Mouse (Mus musculus) gastrocnemius, adult 2 months (tissue): Measurements from ENCODE around the gene Asmt. TPM values are rescaled to one million over a fixed set of nuclear protein-coding genes. Genes with fewer than 3 reads are reported as not detected.
A peak's percentile ranks its signal among the peaks of the same experiment; 100 is the strongest.

ENCODE experiments used
- DNase-seq: peaks from one replicate; pipeline ENCODE4 v3.0.0; 2022
- H3K27ac ChIP-seq: fragments of 200-600 bp; 2 replicates; pipeline ENCODE4 v1.8.1; 2022; ENCODE audit warnings: mild to moderate bottlenecking
- H3K4me3 ChIP-seq: fragments of 200-600 bp; 2 replicates; pipeline ENCODE4 v1.8.1; 2022; ENCODE audit warnings: mild to moderate bottlenecking, moderate library complexity
- CTCF ChIP-seq: fragments of 200-600 bp; IDR thresholded peaks from 2 replicates; pipeline ENCODE4 v1.8.1; 2022; ENCODE audit warnings: antibody characterized with exemption, mild to moderate bottlenecking, moderate library complexity
- intact Hi-C: fragments of 180-260 bp; cut with DNase I; formaldehyde crosslinking; loops from one replicate; pipeline ENCODE4 v1.15.1; 2025
- long read RNA-seq, 2 experiments: library from polyadenylated mRNA; stranded (forward); transcript quantifications; one replicate each; pipeline ENCODE4 v2.0.0; 2021
- total RNA-seq, 2 experiments: library from RNA; stranded (reverse); gene quantifications; 2 replicates each; pipeline ENCODE4 v1.2.3; 2021

Asmt gene
- not detected for total RNA-seq
- long read RNA-seq, experiment 1, result 0 reads
- long read RNA-seq, experiment 2, result 0 reads

DNA sequence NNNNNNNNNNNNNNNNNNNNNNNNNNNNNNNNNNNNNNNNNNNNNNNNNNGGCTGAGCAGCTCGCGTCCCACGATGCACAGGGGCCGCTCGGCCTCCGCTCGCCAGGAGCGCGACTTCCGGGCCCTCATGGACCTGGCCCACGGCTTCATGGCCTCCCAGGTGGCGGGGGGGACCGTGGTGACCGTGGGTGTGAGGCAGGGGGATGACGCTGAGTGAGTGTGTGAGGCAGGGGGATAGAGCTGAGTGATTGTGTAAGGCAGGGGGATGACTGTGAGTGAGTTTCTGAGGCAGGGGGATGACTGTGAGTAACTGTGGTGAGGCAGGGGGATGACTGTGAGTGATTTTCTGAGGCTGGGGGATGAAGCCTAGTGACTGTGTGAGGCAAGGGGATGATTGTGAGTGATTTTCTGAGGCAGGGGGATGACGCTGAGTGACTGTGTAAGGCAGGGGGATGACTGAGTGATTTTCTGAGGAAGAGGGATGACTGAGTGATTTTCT lies at the start of gene Asmt:
TSS of gene Asmt (plus strand) at position 51 of the 499 bp plus-strand sequence.
- intact Hi-C loops, result no loop called here

DNA sequence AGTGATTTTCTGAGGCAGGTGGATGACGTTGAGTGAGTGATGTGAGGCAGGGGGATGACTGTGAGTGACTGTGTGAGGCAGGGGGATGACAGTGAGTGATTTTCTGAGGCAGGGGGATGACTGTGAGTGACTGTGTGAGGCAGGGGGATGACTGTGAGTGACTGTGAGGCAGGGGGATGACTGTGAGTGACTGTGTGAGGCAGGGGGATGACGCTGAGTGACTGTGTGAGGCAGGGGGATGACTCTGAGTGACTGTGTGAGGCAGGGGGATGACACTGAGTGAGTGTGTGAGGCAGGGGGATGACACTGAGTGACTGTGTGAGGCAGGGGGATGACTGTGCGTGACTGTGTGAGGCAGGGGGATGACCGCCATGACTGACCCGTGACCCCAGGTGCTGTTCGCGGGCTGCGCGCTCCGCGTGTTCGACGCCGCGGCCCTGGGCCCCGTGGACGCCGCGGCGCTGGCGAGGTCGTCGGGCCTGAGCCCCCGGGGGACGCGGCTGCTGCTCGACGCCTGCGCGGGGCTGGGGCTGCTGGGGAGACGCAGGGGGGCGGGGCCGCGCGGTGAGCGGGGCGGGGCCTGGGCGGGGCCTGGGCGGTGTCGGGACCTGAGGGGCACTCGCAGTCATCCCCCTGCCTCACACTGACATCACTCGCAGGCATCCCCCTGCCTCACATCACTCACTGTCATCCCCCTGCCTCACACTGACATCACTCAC lies 948 bp downstream of the Asmt start:
- intact Hi-C loops, result no loop called here
- Histone ChIP-seq H3K4me3 (no peak overlapping the region), H3K27ac (no peak overlapping the region)
- TF ChIP-seq CTCF, result no peak
- DNase-seq, result peak; percentile 16

More for the DNA sequence above, at the start of gene Asmt:
- TF ChIP-seq CTCF, result no peak
- no peak within 1 kb of the TSS for H3K4me3 ChIP-seq
- peak; percentile 23 for DNase-seq
- H3K27ac ChIP-seq, result no peak within 1 kb of the TSS

DNA sequence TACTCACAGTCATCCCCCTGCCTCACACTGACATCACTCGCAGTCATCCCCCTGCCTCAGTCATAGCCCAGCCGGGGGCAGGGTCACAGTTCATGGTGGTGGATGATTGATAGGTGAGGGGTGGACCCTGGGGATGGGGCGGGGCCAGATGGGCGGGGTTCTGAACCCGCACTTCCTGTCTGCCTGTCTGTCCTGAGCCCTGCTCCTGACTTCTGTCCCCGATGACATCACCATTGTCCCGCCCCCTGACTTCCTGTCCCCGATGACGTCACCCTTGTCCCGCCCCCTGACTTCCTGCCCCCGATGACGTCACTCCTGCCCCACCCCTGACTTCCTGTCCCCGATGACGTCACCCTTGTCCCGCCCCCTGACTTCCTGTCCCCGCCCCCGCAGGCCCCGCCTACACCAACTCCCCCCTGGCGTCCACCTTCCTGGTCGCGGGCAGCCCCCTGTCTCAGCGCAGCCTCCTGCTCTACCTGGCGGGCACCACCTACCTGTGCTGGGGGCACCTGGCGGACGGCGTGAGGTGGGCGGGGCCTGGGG lies 1.9 kb downstream of the Asmt start:
- Histone ChIP-seq H3K27ac (no peak overlapping the region), H3K4me3 (peak overlapping the region; percentile 51)
- TF ChIP-seq CTCF, result no peak
- intact Hi-C loops, result no loop called here
- peak; percentile 38 for DNase-seq

DNA sequence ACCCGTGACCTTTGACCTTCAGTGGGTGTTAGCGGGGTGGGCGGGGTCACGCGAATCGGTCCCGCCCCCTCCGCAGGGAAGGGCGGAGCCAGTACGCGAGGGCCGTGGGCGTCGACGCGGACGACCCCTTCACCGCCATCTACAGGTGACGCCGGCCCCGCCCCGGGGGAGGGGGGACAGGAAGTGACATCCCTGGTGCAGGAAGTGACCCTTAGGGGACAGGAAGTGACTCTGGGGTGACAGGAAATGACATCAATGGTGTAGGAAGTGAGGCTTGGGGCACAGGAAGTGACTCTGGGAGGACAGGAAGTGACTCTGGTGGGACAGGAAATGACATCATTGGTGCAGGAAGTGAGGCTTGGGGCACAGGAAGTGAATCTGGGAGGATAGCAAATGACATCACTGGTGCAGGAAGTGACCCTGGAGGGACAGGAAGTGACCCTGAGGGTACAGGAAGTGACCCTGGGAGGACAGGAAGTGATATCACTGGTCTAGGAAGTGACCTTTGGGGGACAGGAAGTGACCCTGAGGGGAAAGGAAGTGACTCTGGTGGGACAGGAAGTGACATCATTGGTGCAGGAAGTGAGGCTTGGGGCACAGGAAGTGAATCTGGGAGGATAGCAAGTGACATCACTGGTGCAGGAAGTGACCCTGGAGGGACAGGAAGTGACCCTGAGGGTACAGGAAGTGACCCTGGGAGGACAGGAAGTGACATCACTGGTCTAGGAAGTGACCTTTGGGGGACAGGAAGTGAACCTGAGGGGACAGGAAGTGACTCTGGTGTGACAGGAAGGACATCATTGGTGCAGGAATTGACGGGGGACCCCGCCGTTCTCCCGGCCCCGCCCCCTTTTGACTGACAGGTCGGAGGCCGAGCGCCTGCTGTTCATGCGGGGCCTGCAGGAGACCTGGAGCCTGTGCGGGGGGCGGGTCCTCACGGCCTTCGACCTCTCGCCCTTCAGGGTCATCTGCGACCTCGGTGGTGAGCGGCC lies 2.7 kb downstream of the Asmt start:
- peak; percentile 28 for DNase-seq
- Histone ChIP-seq H3K27ac (no peak overlapping the region), H3K4me3 (no peak overlapping the region)
- TF ChIP-seq CTCF, result no peak
- intact Hi-C loops, result no loop called here

DNA sequence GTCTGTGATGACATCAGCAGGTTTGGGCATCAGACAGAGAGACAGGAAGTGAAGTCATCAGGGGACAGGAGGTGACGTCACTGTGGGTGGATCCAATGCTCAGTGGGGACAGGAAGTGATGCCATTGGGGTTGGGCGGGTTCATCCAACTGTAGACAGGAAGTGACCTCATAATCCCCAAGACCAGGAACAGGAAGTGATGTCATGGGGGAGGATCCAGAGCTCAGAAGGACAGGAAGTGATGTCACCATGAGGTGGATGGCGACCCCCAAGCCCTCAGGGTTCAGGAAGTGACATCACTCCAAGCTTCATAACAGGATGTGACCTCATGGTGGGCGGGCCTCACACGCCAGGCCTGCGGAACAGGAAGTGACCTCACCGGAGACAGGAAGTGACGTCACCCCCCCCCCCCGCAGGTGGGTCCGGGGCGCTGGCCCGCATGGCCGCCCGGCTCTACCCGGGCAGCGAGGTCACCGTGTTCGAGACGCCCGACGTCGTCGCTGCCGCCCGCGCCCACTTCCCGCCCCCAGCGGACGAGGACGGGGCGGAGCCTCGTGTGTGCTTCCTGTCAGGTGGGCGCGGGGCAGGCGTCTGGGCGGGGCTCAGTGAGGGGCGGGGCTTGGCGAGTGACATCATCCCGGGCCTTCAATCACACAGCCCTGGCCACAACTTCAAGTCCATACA lies 3.6 kb downstream of the Asmt start:
- Histone ChIP-seq H3K27ac (no peak overlapping the region), H3K4me3 (no peak overlapping the region)
- peak; percentile 13 for DNase-seq
- no peak for TF ChIP-seq CTCF
- intact Hi-C loops, result no loop called here

DNA sequence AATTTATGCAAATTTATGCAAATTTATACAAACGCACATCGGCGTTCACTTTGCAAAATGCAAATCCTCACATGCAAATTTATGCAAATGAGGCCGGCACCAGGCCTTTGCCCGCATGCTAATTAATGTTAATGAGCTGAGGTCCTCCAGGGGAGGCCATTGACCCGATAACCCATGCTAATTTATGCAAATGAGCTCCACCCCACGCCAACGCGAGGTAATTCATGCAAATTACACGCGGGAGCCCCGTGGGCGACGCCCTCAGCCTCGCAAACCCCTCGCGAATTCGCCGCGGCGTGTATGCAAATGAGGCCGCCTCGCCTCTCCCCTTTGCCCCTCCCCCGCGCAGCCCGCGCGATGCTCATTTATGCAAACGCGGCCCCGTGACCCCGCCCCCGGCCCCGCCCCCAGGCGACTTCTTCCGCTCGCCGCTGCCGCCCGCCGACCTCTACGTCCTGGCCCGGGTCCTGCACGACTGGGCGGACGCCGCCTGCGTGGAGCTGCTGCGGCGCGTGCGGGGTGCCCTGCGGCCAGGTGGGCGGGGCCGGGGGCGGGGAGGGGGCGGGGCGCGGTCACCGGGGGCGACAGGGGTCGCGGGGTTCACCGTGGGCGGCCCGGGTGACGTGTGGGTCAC lies 4.3 kb downstream of the Asmt start:
- no peak for TF ChIP-seq CTCF
- Histone ChIP-seq H3K4me3 (no peak overlapping the region), H3K27ac (no peak overlapping the region)
- intact Hi-C loops, result no loop called here
- DNase-seq, result peak; percentile 21

DNA sequence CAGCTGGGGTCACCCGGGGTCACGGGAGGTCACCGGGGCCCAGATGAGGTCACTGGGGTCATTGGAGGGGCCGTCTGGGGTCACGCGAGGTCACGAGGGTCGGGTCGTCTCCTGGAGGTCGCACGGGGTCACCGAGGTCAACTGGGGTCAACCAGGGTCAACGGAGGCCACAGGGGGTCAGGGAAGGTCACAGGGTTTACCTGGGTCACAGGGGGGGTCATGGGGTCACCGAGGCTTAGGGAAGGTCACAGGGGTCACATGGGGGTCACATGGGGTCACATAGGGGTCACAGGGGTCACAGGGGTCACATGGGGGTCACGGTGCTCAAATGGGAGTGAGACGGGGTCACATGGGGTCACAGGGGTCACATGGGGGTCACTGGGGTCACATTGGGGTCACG lies 4.8 kb downstream of the Asmt start:
- intact Hi-C loops, result no loop called here

DNA sequence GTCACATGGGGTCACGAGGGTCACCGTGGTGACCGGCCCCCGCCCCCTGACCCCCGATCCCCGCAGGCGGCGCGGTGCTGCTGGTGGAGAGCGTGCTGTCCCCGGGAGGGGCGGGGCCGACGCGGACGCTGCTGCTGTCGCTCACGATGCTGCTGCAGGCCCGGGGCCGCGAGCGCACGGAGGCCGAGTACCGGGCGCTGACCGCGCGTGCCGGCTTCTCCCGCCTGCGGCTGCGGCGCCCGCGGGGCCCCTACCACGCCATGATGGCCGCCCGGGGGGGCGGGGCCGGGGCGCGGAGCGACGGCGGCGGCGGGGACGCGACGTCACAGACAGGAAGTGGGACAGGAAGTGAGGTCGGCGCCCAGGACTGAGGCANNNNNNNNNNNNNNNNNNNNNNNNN lies 5.2 kb downstream of the Asmt start:
- intact Hi-C loops, result no loop called here
- peak; percentile 18 for DNase-seq
- no peak for TF ChIP-seq CTCF
- Histone ChIP-seq H3K27ac (no peak overlapping the region), H3K4me3 (no peak overlapping the region)

More for the DNA sequence above, 4.8 kb downstream of the Asmt start:
- no peak for TF ChIP-seq CTCF
- no peak for DNase-seq
- Histone ChIP-seq H3K4me3 (no peak overlapping the region), H3K27ac (no peak overlapping the region)
